Mouse (Mus musculus) heart, embryonic 15.5 days (tissue): ENCODE results near the gene Tspyl3. TPM values are rescaled to one million over a fixed set of nuclear protein-coding genes. Genes with fewer than 3 reads are reported as not detected.
A peak's percentile ranks its signal among the peaks of the same experiment; 100 is the strongest.

ENCODE experiments used
- ATAC-seq: fragments of 200-750 bp; cut with Nextera tagmentation; replicated peaks from 2 replicates; pipeline ENCODE4 v1.8.0; 2017; ENCODE audit warnings: low read depth, moderate TSS enrichment; ENCODE audit not compliant: insufficient number of reproducible peaks, insufficient read depth, low FRiP score
- H3K27ac ChIP-seq: fragments of 300-500 bp; sonication (generic); 2 replicates; pipeline ENCODE4 v1.5.1; 2015; ENCODE audit warnings: mild to moderate bottlenecking, inconsistent platforms
- H3K27me3 ChIP-seq: fragments of 300-500 bp; sonication (generic); 2 replicates; pipeline ENCODE4 v1.6.1; 2015; ENCODE audit warnings: inconsistent platforms
- H3K36me3 ChIP-seq: fragments of 300-500 bp; sonication (generic); 2 replicates; pipeline ENCODE4 v1.6.1; 2015; ENCODE audit warnings: mild to moderate bottlenecking, inconsistent platforms
- H3K4me1 ChIP-seq: fragments of 300-500 bp; sonication (generic); replicated peaks from 2 replicates; pipeline ENCODE4 v1.6.1; 2015; ENCODE audit warnings: inconsistent platforms
- H3K4me2 ChIP-seq: fragments of 300-500 bp; sonication (generic); 2 replicates; pipeline ENCODE4 v1.6.1; 2015; ENCODE audit warnings: inconsistent platforms, mild to moderate bottlenecking, moderate library complexity
- H3K4me3 ChIP-seq: fragments of 300-500 bp; sonication (generic); 2 replicates; pipeline ENCODE4 v1.5.1; 2015; ENCODE audit warnings: mild to moderate bottlenecking, inconsistent platforms
- H3K9ac ChIP-seq: fragments of 300-500 bp; sonication (generic); 2 replicates; pipeline ENCODE4 v1.6.1; 2015; ENCODE audit warnings: mild to moderate bottlenecking, inconsistent platforms
- H3K9me3 ChIP-seq: fragments of 300-500 bp; sonication (generic); replicated peaks from 2 replicates; pipeline ENCODE4 v1.6.1; 2016; ENCODE audit warnings: inconsistent platforms
- WGBS: fragments of 180-500 bp; shearing (Covaris S2); methylation state at CpG from one replicate; pipeline ENCODE4 v1.1.7; 2015; ENCODE audit warnings: mixed read lengths; 5-methylcytosine and 5-hydroxymethylcytosine counted together
- polyA plus RNA-seq: library from polyadenylated mRNA; unstranded; fragments of >200 nt; fragmentation: Nextera tagmentation; extraction: Ambion mirVana; gene quantifications from 2 replicates; pipeline ENCODE4 v1.2.1, GENCODE M21; 2015

Gene Tspyl3
- polyA plus RNA-seq, 1 experiment from 2014 or later, result 4.3 TPM

DNA sequence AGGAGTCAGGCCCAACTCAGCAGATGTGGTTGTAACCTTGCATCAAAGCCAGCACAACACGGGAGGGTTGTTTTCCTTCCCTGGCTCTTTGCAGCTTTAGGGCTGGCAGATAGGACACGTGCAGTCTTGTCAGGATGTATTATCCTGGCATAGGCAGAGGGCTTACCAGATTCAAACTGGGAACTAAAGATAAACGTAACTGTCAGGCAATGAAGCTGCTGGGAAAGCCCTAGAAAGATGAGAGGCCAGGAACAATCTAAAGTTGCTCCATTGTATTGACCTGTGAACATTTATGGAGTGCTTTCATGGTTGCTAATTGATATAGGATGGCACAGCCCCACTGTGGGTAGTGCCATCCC is 333 bp upstream of the Tspyl3 start:
- Histone ChIP-seq H3K9me3 (no peaks in the 10 kb centered on the region), H3K27me3 (no peaks in the 10 kb centered on the region), H3K36me3 (peaks cover 26% of the 10 kb centered on the region), H3K27ac (no peak overlapping the region), H3K4me1 (peaks cover 27% of the 10 kb centered on the region), H3K4me3 (peak overlapping the region; percentile 60), H3K9ac (peak overlapping the region; percentile 68), H3K4me2 (peak overlapping the region; percentile 77)
- ATAC-seq, result no peak
- 9% methylated on average over 3 of the region's 3 CpGs for WGBS

DNA sequence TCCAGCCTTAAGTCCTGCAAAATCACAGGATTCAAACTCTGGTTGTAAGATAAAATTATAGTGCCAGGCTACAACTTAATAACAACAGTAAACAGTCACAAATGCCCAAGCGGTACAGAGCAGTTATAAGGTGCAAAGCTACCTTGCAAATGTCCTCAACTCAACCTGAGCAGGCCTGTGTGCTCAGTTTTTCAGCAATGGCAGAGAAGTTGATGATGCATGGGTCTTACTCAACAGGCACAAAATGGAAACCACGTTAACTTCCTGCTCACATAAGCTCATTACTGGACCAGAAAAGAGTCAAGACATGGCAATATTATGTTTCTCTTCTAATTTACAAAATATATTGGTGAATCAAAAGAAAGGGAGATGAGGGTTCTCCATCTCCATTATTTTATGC is 2.7 kb downstream of the Tspyl3 start:
- Histone ChIP-seq H3K4me1 (peaks cover 15% of the 10 kb centered on the region), H3K9ac (no peak overlapping the region), H3K9me3 (no peaks in the 10 kb centered on the region), H3K36me3 (no peaks in the 10 kb centered on the region), H3K27me3 (no peaks in the 10 kb centered on the region), H3K4me2 (no peak overlapping the region), H3K27ac (no peak overlapping the region), H3K4me3 (no peak overlapping the region)
- WGBS, result 87% methylated on average over 2 of the region's 2 CpGs
- no peak for ATAC-seq

GRCm38 (mm10) chr2:153222130-153222529 is 3.1 kb downstream of the Tspyl3 start:
- no peaks in the 10 kb centered on the region for H3K36me3 ChIP-seq
- H3K27me3 ChIP-seq, result no peaks in the 10 kb centered on the region
- no peak overlapping the region for H3K4me3 ChIP-seq
- peaks cover 15% of the 10 kb centered on the region for H3K4me1 ChIP-seq
- H3K9ac ChIP-seq, result no peak overlapping the region
- no peak for ATAC-seq
- no peak overlapping the region for H3K27ac ChIP-seq
- H3K4me2 ChIP-seq, result no peak overlapping the region
- no peaks in the 10 kb centered on the region for H3K9me3 ChIP-seq

- H3K27ac ChIP-seq, result no peak overlapping the region
- no peak for ATAC-seq
These were observed 3.6 kb downstream of the Tspyl3 start for GRCm38 (mm10) chr2:153221620-153222019.

DNA sequence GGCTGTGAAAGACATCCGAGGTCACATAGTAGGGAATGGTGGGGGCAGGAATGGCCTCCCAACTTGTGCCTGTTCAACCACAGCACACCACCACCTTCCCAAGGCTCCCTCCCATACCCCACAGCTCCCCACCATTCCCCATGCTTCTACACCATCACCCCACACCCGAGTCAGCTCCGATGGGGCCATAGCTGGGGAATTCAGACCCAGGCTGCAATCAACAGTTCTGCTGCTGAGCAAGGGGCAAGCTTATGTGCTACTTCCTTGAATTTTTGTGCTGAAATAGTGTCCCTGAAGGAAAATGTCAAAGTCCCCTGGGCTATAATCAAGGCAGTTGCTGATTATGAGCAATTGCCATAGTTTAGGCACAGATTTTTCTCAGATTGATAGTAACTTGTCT is 6.7 kb downstream of the Tspyl3 start:
- WGBS, result 66% methylated on average over 3 of the region's 3 CpGs
- Histone ChIP-seq H3K36me3 (no peaks in the 10 kb centered on the region), H3K9ac (no peak overlapping the region), H3K9me3 (no peaks in the 10 kb centered on the region), H3K4me1 (peaks cover 12% of the 10 kb centered on the region), H3K27ac (no peak overlapping the region), H3K4me3 (no peak overlapping the region), H3K27me3 (no peaks in the 10 kb centered on the region), H3K4me2 (no peak overlapping the region)
- no peak for ATAC-seq

More at GRCm38 (mm10) chr2:153221620-153222019, 3.6 kb downstream of the Tspyl3 start:
- H3K4me3 ChIP-seq, result no peak overlapping the region
- H3K9me3 ChIP-seq, result no peaks in the 10 kb centered on the region
- no peak overlapping the region for H3K9ac ChIP-seq
- WGBS, result 49% methylated on average over 4 of the region's 4 CpGs
- peaks cover 15% of the 10 kb centered on the region for H3K4me1 ChIP-seq
- H3K36me3 ChIP-seq, result no peaks in the 10 kb centered on the region
- H3K27me3 ChIP-seq, result no peaks in the 10 kb centered on the region
- H3K4me2 ChIP-seq, result no peak overlapping the region

DNA sequence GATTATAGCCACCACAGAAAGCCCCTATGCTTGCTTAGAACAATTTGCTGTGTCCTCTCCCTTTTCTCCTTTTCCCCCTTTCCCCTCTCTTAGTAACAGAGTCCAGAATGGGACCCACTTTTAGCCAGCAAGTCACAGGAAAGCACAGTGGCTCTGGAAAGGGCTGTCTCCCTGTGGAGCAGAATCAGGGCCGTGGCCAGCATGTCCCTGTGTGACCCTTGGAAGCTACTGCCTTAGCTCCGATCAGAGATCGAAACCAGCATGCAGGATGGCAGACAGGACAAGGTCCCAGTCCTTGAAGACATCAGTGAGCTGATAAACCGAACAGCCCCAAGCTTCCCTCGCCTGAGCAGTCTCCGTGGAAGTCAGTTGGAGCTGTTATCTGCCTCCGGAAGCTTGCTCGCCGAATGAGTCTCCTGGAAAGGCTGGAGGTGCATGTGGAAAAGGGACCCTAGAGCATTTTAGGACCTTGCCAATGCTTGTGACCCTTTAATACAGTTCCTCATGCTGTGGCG is 7.4 kb downstream of the Tspyl3 start:
- H3K9me3 ChIP-seq, result no peaks in the 10 kb centered on the region
- no peak for ATAC-seq

DNA sequence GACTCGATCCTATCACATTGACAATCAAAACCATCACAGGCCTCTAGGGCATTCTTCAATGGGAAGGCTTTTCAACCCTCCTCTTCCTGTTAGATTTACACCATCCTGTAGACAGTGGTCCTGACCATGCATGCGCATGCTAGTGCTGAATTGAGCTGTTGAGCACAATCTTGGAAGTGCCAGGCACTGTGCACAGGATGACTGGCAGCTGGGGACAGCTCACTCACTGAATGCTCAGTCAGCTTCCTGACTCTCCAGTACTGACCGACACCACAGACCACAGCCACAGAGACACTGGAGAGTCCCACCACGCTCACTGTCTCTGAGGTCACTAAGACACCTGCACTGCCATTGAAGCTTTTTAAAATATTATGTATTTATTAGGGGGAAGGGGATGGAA is 9.8 kb downstream of the Tspyl3 start:
- ATAC-seq, result no peak
- no peak overlapping the region for H3K9ac ChIP-seq
- H3K27ac ChIP-seq, result 0 out of 2 replicates have a peak overlapping the region, but pooled peaks have one; percentile 31
- H3K4me3 ChIP-seq, result no peak overlapping the region
- no peak overlapping the region for H3K4me2 ChIP-seq
- H3K27me3 ChIP-seq, result no peaks in the 10 kb centered on the region
- peaks cover 12% of the 10 kb centered on the region for H3K4me1 ChIP-seq
- 0 out of 2 replicates have a peak, but pooled peaks cover 2% of the 10 kb centered on the region for H3K36me3 ChIP-seq
- 61% methylated on average over 4 of the region's 4 CpGs for WGBS
- no peaks in the 10 kb centered on the region for H3K9me3 ChIP-seq

More for the DNA sequence above, 7.4 kb downstream of the Tspyl3 start:
- no peak overlapping the region for H3K27ac ChIP-seq
- H3K4me2 ChIP-seq, result no peak overlapping the region
- peaks cover 12% of the 10 kb centered on the region for H3K4me1 ChIP-seq
- no peaks in the 10 kb centered on the region for H3K27me3 ChIP-seq
- 53% methylated on average over 10 of the region's 10 CpGs for WGBS
- H3K9ac ChIP-seq, result no peak overlapping the region
- H3K36me3 ChIP-seq, result no peaks in the 10 kb centered on the region
- no peak overlapping the region for H3K4me3 ChIP-seq

- no peak overlapping the region for H3K4me3 ChIP-seq
- H3K27ac ChIP-seq, result peak overlapping the region; percentile 31; the same call in 1 of the 2 replicates
- H3K9ac ChIP-seq, result no peak overlapping the region
- H3K36me3 ChIP-seq, result peaks cover 7% of the 10 kb centered on the region
- peak; percentile 39; the same call in 1 of the 2 replicates for ATAC-seq
- 34% methylated on average over 6 of the region's 6 CpGs for WGBS
- H3K27me3 ChIP-seq, result no peaks in the 10 kb centered on the region
- peaks cover 12% of the 10 kb centered on the region for H3K4me1 ChIP-seq
- no peaks in the 10 kb centered on the region for H3K9me3 ChIP-seq
- H3K4me2 ChIP-seq, result no peak overlapping the region
These were observed 10.4 kb downstream of the Tspyl3 start for GRCm38 (mm10) chr2:153214771-153215259.

- Histone ChIP-seq H3K4me1 (peaks cover 12% of the 10 kb centered on the region), H3K4me3 (no peak overlapping the region), H3K27me3 (no peaks in the 10 kb centered on the region), H3K4me2 (no peak overlapping the region), H3K36me3 (peaks cover 19% of the 10 kb centered on the region), H3K9me3 (no peaks in the 10 kb centered on the region), H3K9ac (no peak overlapping the region), H3K27ac (no peak overlapping the region)
- 89% methylated on average over 4 of the region's 4 CpGs for WGBS
- ATAC-seq, result no peak
These were observed 11.9 kb downstream of the Tspyl3 start for GRCm38 (mm10) chr2:153213351-153213750.

- Histone ChIP-seq H3K4me1 (peaks cover 12% of the 10 kb centered on the region), H3K27me3 (no peaks in the 10 kb centered on the region), H3K4me2 (no peak overlapping the region), H3K4me3 (no peak overlapping the region), H3K27ac (no peak overlapping the region), H3K9ac (no peak overlapping the region), H3K9me3 (no peaks in the 10 kb centered on the region), H3K36me3 (peaks cover 33% of the 10 kb centered on the region)
- 84% methylated on average over 5 of the region's 5 CpGs for WGBS
- ATAC-seq, result no peak
These were observed 13.8 kb downstream of the Tspyl3 start for GRCm38 (mm10) chr2:153211451-153211850.

DNA sequence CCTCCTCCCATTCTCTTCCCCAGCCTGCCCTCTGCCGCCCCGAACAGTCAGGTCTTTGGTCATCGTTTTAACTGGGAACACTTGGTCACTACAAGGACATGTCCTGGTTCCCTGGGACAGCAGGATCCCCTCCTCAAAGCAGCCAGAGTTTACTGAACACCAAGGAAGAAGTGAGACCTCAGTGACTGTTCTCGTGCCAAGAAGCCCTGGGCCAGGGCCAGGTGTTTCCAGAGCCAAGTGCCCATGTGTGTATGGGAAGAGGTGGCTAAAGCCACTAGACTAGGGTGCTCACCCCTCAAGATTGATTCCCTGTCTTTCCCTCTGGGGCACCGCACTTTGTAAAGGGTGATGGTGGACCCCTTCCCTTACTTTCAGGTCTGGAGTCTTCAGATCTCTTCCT is 16.0 kb downstream of the Tspyl3 start:
- no peak overlapping the region for H3K27ac ChIP-seq
- H3K9ac ChIP-seq, result no peak overlapping the region
- H3K4me3 ChIP-seq, result no peak overlapping the region
- no peaks in the 10 kb centered on the region for H3K27me3 ChIP-seq
- peaks cover under 1% of the 10 kb centered on the region; the same call in 1 of the 2 replicates for H3K4me1 ChIP-seq
- peaks cover 51% of the 10 kb centered on the region for H3K36me3 ChIP-seq
- H3K9me3 ChIP-seq, result no peaks in the 10 kb centered on the region
- no peak for ATAC-seq
- 89% methylated on average over 5 of the region's 5 CpGs for WGBS
- no peak overlapping the region for H3K4me2 ChIP-seq

- H3K4me2 ChIP-seq, result no peak overlapping the region
- peaks cover 52% of the 10 kb centered on the region for H3K36me3 ChIP-seq
- 83% methylated on average over 2 of the region's 2 CpGs for WGBS
These were observed 17.1 kb downstream of the Tspyl3 start for GRCm38 (mm10) chr2:153208149-153208548.

More at GRCm38 (mm10) chr2:153208149-153208548, 17.1 kb downstream of the Tspyl3 start:
- no peak for ATAC-seq
- H3K9me3 ChIP-seq, result no peaks in the 10 kb centered on the region
- H3K4me3 ChIP-seq, result no peak overlapping the region
- no peaks in the 10 kb centered on the region for H3K27me3 ChIP-seq
- H3K4me1 ChIP-seq, result no peaks in the 10 kb centered on the region
- H3K27ac ChIP-seq, result no peak overlapping the region
- no peak overlapping the region for H3K9ac ChIP-seq
